Mouse (Mus musculus) kidney, postnatal 0 days (tissue): Measurements from ENCODE around the gene Tpcn2. TPM values are rescaled to one million over a fixed set of nuclear protein-coding genes. Genes with fewer than 3 reads are reported as not detected.

Experiments
- ATAC-seq: fragments of 200-750 bp; cut with Nextera tagmentation; replicated peaks from 2 replicates; pipeline ENCODE4 v1.8.0; 2017; ENCODE audit warnings: low read depth, moderate number of reproducible peaks, moderate TSS enrichment, moderate library complexity; ENCODE audit not compliant: low FRiP score
- DNase-seq: peaks from one replicate; pipeline ENCODE4 v3.0.0-alpha.2; 2016; ENCODE audit warnings: low spot score
- H3K27ac ChIP-seq: fragments of 300-500 bp; sonication (generic); 2 replicates; pipeline ENCODE4 v1.5.1; 2014; ENCODE audit warnings: mild to moderate bottlenecking
- H3K27me3 ChIP-seq: fragments of 300-500 bp; sonication (generic); 2 replicates; pipeline ENCODE4 v1.6.1; 2014; ENCODE audit warnings: low read length, mixed read lengths; ENCODE audit not compliant: insufficient read depth
- H3K36me3 ChIP-seq: fragments of 300-500 bp; sonication (generic); 2 replicates; pipeline ENCODE4 v1.6.1; 2014; ENCODE audit warnings: low read length, mixed read lengths; ENCODE audit not compliant: insufficient read depth
- H3K4me1 ChIP-seq: fragments of 300-500 bp; sonication (generic); replicated peaks from 2 replicates; pipeline ENCODE4 v1.6.1; 2014; ENCODE audit warnings: antibody characterized with exemption, low read length, mixed read lengths; ENCODE audit not compliant: insufficient read depth
- H3K4me2 ChIP-seq: fragments of 300-500 bp; sonication (generic); 2 replicates; pipeline ENCODE4 v1.6.1; 2014; ENCODE audit warnings: mild to moderate bottlenecking, low read length, moderate library complexity, mixed read lengths
- H3K4me3 ChIP-seq: fragments of 300-500 bp; sonication (generic); replicated peaks from 2 replicates; pipeline ENCODE4 v1.5.1; 2014; ENCODE audit warnings: low read depth, low read length
- H3K9ac ChIP-seq: fragments of 300-500 bp; sonication (generic); 2 replicates; pipeline ENCODE4 v1.6.1; 2014; ENCODE audit warnings: low read depth, low read length
- H3K9me3 ChIP-seq: fragments of 300-500 bp; sonication (generic); replicated peaks from 2 replicates; pipeline ENCODE4 v1.6.1; 2016; ENCODE audit warnings: low read length, inconsistent platforms, mixed read lengths
- CTCF ChIP-seq: IDR thresholded peaks from 2 replicates; pipeline ENCODE4 v1.5.1; 2016; ENCODE audit warnings: antibody characterized with exemption, low read depth, mild to moderate bottlenecking, moderate library complexity
- WGBS: fragments of 180-500 bp; shearing (Covaris S2); extraction: QIAGEN DNeasy Blood & Tissue Kit; methylation state at CpG from one replicate; pipeline ENCODE4 v1.1.7; 2014; 5-methylcytosine and 5-hydroxymethylcytosine counted together
- polyA plus RNA-seq: library from polyadenylated mRNA; unstranded; fragments of >200 nt; fragmentation: Nextera tagmentation; extraction: Ambion mirVana; gene quantifications from 2 replicates; pipeline ENCODE4 v1.2.1, GENCODE M21; 2015

The Tpcn2 gene
- polyA plus RNA-seq, 1 experiment from 2014 or later: 7.7 TPM

GRCm38 (mm10) chr7:145146252-145146930 is 137.4 kb downstream of the Tpcn2 start:
- Histone ChIP-seq H3K36me3 (no peaks in the 10 kb centered on the region), H3K4me2 (no peak overlapping the region), H3K4me1 (no peaks in the 10 kb centered on the region), H3K27me3 (no peaks in the 10 kb centered on the region), H3K4me3 (no peak overlapping the region), H3K27ac (no peak overlapping the region), H3K9ac (no peak overlapping the region), H3K9me3 (no peaks in the 10 kb centered on the region)
- ATAC-seq: no peak
- no peak for DNase-seq
- peak; percentile 44 for TF ChIP-seq CTCF

DNA sequence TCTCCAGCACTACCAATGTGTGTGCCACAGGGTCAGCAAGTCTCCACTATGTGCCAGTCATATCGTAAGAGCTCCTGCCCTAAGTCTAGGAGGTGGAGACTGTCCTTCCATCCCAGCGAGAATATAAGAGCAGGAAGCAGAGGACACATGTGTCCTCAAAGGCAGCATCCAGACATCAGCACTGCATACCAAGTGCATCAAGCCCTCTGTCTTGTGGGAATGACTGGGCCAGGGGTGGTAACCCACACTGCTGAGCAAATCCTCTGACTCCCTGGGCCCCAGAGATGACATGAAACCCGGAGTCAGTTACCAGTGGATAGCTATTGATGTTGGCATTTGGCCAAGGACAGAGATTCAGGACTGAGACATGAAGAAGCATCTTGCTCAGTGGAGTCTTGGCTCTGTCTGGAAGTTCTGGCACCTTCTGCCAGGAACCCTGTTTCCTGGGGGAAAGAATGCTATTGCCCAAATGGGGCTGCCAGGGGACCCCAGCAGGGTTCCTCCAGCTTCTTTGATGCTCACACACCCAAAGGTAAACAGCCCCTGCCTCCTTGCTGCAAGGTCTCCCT is 140.2 kb downstream of the Tpcn2 start:
- ATAC-seq: no peak

GRCm38 (mm10) chr7:145140656-145141055 is 143.2 kb downstream of the Tpcn2 start:
- no peak for TF ChIP-seq CTCF
- no peak overlapping the region for H3K9ac ChIP-seq
- WGBS: 52% methylated on average over 2 of the region's 2 CpGs
- H3K4me2 ChIP-seq: no peak overlapping the region
- no peaks in the 10 kb centered on the region for H3K36me3 ChIP-seq
- H3K27ac ChIP-seq: no peak overlapping the region
- no peak for DNase-seq
- ATAC-seq: no peak
- H3K4me1 ChIP-seq: no peaks in the 10 kb centered on the region
- H3K4me3 ChIP-seq: no peak overlapping the region
- H3K9me3 ChIP-seq: no peaks in the 10 kb centered on the region; the same call in 1 of the 2 replicates
- H3K27me3 ChIP-seq: no peaks in the 10 kb centered on the region

More for the DNA sequence above, 140.2 kb downstream of the Tpcn2 start:
- peak; percentile 48 for DNase-seq
- H3K36me3 ChIP-seq: no peaks in the 10 kb centered on the region
- no peak overlapping the region for H3K9ac ChIP-seq
- H3K4me2 ChIP-seq: no peak overlapping the region
- no peaks in the 10 kb centered on the region for H3K9me3 ChIP-seq
- no peak overlapping the region for H3K4me3 ChIP-seq
- H3K4me1 ChIP-seq: no peaks in the 10 kb centered on the region
- TF ChIP-seq CTCF: no peak
- H3K27ac ChIP-seq: no peak overlapping the region
- no peaks in the 10 kb centered on the region for H3K27me3 ChIP-seq
- 38% methylated on average over 3 of the region's 3 CpGs for WGBS

DNA sequence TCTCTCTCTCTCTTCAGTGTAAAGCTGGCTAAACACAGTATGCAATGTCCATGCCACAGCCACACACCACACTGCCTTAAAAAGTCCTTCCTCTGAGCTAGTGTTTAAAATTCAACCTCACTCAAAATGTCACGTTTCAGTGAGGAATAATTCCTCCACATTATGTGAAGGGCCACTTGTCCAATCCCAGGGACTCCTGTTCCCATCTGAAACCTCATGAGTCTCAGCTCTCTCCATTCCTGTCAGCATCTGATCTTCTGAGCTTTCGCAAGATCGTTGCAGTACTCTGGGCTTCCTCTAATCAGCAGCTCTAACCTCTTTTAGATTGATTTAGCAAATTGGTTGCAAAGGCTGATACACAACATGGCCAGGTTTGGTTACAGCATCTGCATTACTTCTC is 144.2 kb downstream of the Tpcn2 start:
- DNase-seq: no peak
- H3K4me1 ChIP-seq: no peaks in the 10 kb centered on the region
- TF ChIP-seq CTCF: no peak

DNA sequence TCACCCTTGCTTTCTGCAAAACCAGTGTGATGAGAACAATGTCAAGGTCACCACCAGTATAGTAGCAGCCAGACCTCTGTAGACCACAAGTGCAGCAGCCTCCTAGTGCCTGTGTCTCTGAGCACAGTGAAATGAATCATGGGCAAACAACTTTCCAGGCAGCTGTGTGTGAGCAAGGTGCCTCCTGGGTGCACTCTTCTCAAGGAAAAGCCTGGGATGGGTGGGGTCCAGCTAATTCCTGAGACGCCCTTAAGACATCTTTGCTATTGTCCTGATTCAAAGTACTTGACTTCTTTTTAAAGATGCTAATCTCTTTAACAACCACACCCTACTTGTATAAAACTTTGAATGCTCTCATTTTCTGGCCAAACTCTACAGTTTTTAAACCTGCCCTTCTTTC is 144.7 kb downstream of the Tpcn2 start:
- no peak for TF ChIP-seq CTCF
- H3K9me3 ChIP-seq: no peaks in the 10 kb centered on the region; the same call in 1 of the 2 replicates
- no peak overlapping the region for H3K4me2 ChIP-seq
- no peaks in the 10 kb centered on the region for H3K27me3 ChIP-seq
- no peak overlapping the region for H3K27ac ChIP-seq
- no peaks in the 10 kb centered on the region for H3K4me1 ChIP-seq
- H3K36me3 ChIP-seq: no peaks in the 10 kb centered on the region
- H3K4me3 ChIP-seq: no peak overlapping the region
- no peak overlapping the region for H3K9ac ChIP-seq
- ATAC-seq: no peak
- no peak for DNase-seq
- 82% methylated on average over 1 of the region's 1 CpGs for WGBS

More for the DNA sequence above, 144.2 kb downstream of the Tpcn2 start:
- H3K4me2 ChIP-seq: no peak overlapping the region
- H3K4me3 ChIP-seq: no peak overlapping the region
- no peak overlapping the region for H3K9ac ChIP-seq
- 97% methylated on average over 3 of the region's 3 CpGs for WGBS
- H3K9me3 ChIP-seq: no peaks in the 10 kb centered on the region; the same call in 1 of the 2 replicates
- no peaks in the 10 kb centered on the region for H3K27me3 ChIP-seq
- no peak for ATAC-seq
- H3K27ac ChIP-seq: no peak overlapping the region
- H3K36me3 ChIP-seq: no peaks in the 10 kb centered on the region

DNA sequence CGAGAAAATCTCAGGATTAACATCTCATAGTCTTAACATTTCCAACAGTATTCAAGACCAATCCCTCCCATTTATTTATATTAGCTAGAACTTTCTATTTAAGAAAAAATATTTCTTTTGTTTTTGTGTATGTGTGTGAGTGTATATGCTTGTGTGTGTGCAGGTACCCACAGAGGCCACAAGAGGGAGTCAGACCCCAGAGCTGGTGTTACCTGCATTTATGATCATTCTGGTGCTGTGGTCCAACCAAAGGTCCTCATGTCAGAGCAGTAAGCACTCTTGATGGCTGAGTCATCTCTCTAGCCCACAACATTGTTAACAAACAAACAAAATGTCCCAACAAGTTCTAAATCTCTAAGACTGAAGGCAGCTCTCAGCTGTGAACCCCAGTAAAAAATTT is 145.9 kb downstream of the Tpcn2 start:
- Histone ChIP-seq H3K4me2 (no peak overlapping the region), H3K27ac (no peak overlapping the region), H3K9ac (no peak overlapping the region), H3K4me3 (no peak overlapping the region), H3K36me3 (no peaks in the 10 kb centered on the region), H3K9me3 (no peaks in the 10 kb centered on the region; the same call in 1 of the 2 replicates), H3K27me3 (no peaks in the 10 kb centered on the region), H3K4me1 (no peaks in the 10 kb centered on the region)
- ATAC-seq: no peak
- 84% methylated on average over 1 of the region's 1 CpGs for WGBS
- no peak for DNase-seq
- peak; percentile 32 for TF ChIP-seq CTCF
